Mouse (Mus musculus) heart, postnatal 25 days (tissue): ENCODE measurements around the gene Cep68. TPM values are rescaled to one million over a fixed set of nuclear protein-coding genes. Genes with fewer than 3 reads are reported as not detected.
A peak's percentile ranks its signal among the peaks of the same experiment; 100 is the strongest.
"Not testable (repeated sequence)": the region's sequence is repeated elsewhere in the genome, so short reads cannot be mapped to it uniquely, and the experiment has no call there.

Experiments
- DNase-seq: peaks from one replicate; pipeline ENCODE4 v3.0.0; 2022; ENCODE audit warnings: low spot score
- intact Hi-C: fragments of 180-260 bp; cut with DNase I; formaldehyde crosslinking; loops from one replicate; pipeline ENCODE4 v1.15.1; 2025
- total RNA-seq, 2 experiments: library from RNA; stranded (reverse); gene quantifications; 2 replicates each; pipeline ENCODE4 v1.2.3; 2021

Cep68 gene
- total RNA-seq, 2 experiments from 2014 or later, result 44.9 to 52.1 TPM

DNA sequence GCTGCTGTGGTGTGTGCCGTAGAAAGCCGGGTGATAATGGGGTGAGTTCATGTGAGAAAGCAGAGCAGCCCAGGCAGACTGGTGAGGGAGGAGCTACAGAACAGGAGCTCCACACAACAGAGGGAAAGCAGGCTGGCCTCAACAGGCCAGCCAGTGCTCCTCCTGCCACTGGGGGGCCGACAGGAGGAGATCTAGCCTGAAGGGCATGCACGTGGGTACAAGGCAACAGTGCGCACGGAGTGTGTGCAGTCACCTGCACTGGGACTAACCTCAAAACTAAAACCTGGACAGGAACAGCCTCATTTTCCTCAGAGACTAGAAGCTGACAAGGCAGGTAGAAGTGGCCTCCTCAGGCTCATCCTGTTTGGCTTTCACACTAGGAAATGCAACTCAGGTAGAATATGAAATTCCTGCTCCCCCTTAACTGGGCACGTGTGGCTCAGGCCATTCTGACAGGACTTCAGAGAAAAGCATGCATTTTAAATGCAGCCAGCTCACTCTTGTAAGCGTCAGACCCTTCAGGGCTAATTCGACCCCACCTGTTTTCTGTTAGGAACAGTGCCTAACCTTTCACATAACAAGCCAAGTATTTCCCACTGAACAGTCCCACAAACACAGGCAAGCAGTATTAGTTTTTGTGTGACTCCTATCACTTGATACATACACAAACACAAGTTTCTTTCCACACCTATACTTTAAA lies 5.9 kb downstream of the Cep68 start:
- DNase-seq, result no peak
- intact Hi-C loops, result no loop called here

GRCm38 (mm10) chr11:20242366-20243056 lies 6.7 kb downstream of the Cep68 start:
- intact Hi-C loops, result no loop called here

DNA sequence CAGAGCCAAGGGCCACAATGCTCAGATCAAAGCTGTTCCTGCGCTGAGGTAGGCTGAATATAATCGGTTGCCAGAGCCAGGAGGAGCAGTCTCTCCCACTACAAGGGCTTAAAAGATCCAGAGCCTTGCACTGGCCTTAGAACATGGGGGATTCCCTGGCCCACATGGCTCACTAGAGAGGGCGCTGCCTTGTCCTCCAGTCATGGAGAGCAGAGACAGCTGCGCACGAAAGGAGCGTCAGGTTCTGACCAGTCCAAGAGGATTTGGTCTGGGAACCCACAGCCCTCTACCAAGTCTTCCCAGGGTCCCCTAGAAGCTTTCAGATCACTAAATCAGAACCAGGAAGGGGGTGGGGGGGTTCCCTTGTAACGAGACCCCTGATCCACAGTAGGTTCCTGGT lies 7.9 kb downstream of the Cep68 start:
- intact Hi-C loops, result no loop called here
- no peak for DNase-seq

More at GRCm38 (mm10) chr11:20242366-20243056, 6.7 kb downstream of the Cep68 start:
- DNase-seq, result no peak

- intact Hi-C loops, result no loop called here
These were observed 8.9 kb downstream of the Cep68 start for GRCm38 (mm10) chr11:20240331-20240730.

DNA sequence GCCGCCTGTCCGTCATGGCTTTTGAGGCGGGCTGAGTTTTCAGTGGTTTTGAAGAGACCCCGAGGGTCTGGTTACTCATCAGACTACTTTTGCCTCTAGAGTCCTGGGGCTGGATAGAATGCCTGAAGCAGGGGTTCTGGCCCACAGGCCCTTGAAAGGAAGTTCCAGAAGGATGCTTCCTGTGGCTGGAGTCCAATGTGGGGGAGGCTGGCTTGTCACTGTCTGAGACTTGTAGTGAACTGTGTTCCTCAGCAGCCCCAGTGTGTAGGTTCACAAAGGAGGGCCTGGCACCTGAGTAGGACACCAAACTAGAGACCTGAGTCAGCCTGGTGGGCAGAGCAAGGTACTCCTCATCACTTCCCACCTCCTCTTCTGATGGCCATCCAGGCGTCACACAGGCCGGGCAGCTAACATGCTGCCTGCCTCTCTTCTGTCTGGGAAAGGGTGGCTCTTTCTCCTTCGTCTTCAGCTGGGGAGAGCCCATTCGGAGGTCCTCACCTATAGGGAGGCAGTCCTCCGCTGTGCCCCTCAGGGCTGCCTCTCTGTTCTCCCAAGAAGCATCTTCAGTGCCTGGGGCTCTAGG lies 9.9 kb downstream of the Cep68 start:
- intact Hi-C loops, result no loop called here
- DNase-seq, result no peak

More at GRCm38 (mm10) chr11:20240331-20240730, 8.9 kb downstream of the Cep68 start:
- DNase-seq, result no peak

- intact Hi-C loops, result no loop called here
- no peak for DNase-seq
These were observed 11.3 kb downstream of the Cep68 start for GRCm38 (mm10) chr11:20237976-20238375.

DNA sequence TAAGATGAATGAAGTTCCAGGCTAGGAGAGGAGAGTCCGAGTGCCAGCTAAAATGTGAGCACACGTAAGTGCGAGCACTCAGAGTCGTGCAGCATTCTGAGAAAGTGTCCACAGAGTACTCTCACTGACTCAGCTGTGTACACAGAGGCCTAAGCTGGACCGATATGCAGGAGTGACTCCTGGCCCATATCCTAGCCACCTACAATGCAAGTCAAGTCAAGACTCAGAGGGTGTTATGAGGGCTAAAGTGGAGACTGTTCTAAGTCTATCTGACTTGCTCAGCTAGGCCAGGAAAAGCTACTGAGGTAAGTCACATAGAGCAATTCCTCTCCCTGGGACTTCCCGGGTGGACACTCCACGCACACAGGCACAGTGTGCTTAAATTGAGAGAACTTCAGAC lies 12.2 kb downstream of the Cep68 start:
- DNase-seq, result no peak
- intact Hi-C loops, result no loop called here

DNA sequence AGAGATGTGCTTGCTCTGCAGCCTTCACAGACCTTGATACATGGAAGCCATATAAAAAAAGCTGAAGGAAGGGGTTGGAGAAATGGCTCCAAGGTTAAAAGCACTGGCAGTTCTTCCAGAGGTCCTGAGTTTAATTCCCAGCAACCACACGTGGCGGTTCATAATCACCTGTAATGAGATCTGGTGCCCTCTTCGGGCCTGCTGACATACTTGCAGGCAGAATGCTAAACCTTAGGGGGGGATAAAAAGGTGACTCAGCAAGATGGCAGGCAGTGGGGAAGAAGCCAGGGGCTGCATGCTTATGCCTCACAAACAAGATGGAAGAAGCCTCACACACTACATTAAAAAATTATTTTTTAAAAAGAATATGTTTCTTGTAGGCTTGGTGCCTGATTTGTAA lies 15.0 kb downstream of the Cep68 start:
- intact Hi-C loops, result no loop called here

DNA sequence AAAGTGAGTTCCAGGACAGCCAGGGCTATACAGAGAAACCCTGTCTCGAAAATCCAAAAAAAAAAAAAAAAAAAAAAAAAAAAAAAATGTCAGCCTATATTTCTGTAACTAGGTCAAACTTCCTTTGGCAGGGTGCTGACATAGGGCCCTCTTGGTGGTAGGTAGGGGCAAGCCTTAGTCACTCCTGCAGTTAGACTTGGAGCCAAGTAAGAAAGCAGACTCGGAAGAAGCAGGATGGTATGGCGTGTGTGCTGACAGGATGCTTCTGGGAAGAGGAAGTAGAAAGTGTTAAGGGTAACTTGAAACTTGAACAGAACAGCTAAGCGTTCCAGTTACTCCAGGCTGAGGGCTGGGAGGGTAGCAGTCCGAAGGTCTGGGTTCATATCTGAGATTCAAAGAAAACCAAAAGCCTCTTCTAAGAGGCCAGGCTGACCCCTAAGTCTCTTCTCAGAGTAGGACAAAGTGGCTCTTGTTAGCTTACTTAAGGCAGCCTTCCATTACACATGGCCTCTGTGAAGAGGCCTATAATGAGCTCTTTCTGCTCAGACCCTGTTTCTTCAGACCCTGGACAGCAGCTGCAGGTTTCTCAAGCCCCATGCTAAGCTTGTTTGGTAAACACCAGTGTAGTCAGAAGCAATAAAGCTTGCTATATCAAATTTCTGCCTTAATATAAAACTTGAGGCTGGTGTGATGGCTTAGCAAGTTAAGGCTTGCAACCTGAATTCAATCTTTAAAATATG lies 17.0 kb downstream of the Cep68 start:
- intact Hi-C loops, result no loop called here

More for the DNA sequence above, 15.0 kb downstream of the Cep68 start:
- DNase-seq, result no peak

GRCm38 (mm10) chr11:20231128-20231878 lies 17.9 kb downstream of the Cep68 start:
- peak; percentile 76 for DNase-seq
- intact Hi-C loops, result no loop called here

More for the DNA sequence above, 17.0 kb downstream of the Cep68 start:
- DNase-seq, result no peak

- intact Hi-C loops, result no loop called here
- no peak for DNase-seq
These were observed 18.9 kb downstream of the Cep68 start for GRCm38 (mm10) chr11:20230286-20230685.

DNA sequence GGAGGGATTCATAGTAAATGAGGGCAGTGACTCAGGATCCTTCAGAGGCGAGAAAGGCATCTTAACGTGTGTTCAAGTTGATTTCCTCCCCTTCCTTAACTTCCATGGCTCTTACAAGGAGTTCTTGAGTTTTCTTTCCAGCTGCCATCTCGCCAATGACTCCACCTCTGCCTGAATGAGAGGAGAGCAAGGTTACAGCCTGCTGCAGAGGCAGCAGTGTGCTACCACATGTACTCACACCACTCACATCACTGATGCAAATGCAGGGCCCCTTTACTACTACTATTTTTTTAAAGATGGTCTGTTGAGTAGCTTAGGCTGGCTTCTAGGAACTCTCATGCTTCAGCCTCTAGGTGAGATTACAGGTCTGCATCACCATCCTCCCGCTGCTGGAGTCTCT lies 19.9 kb downstream of the Cep68 start:
- intact Hi-C loops, result no loop called here
- DNase-seq, result no peak

DNA sequence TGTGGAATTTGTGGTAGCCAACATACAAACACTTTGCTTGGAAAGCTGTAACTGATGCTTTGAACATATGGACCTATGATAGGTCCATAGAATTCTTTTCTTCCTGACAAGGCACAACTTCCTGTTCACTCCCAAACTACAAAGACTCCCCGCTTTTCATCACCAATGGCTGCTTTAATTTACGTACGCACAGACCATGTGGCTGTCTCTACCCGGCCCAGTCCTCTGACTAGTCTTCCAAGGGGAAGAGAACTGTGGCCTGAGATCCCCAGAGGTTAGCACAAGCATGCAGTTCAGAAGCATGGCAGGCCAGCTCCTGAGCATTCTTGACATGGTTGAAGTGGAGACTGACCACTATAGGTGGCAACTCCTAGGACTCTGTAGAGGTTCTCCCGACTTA lies 20.6 kb downstream of the Cep68 start:
- no peak for DNase-seq
- intact Hi-C loops, result no loop called here

DNA sequence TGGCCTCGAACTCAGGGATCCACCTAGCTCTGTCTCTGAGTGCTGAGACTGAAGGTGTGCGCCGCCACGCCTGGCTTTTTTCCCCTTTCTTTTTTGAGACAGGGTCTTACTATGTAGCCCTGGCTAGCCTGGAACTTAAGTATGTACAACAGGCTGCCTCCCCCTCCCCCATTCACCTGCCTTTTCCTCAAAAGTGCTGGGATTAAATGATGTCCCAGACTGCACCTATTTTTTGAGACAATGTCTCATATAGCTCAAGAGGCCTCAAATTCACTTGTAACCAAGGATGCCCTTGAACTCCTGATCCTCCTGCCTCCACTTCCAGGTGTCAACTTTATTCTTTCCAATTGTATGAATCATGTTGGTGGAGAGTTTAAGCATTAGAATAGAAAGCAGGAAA lies 23.3 kb downstream of the Cep68 start:
- intact Hi-C loops, result no loop called here
- no peak for DNase-seq

GRCm38 (mm10) chr11:20224196-20224595 lies 25.0 kb downstream of the Cep68 start:
- no peak for DNase-seq
- intact Hi-C loops, result no loop called here

DNA sequence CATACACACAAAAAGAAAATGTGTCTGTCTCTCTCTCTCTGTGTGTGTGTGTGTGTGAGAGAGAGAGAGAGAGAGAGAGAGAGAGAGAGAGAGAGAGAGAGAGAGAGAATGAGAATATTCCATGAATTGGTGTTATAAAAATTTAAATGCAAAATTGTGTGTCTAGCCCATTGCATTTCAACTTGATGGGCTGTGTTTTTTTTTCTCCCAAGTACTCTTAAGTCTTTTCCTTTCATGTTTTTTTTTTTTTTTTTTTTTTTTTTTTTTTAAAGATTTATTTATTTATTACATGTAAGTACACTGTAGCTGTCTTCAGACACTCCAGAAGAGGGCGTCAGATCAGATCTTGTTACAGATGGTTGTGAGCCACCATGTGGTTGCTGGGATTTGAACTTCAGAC lies 27.6 kb downstream of the Cep68 start:
- intact Hi-C loops, DNase-seq: not testable (repeated sequence)

DNA sequence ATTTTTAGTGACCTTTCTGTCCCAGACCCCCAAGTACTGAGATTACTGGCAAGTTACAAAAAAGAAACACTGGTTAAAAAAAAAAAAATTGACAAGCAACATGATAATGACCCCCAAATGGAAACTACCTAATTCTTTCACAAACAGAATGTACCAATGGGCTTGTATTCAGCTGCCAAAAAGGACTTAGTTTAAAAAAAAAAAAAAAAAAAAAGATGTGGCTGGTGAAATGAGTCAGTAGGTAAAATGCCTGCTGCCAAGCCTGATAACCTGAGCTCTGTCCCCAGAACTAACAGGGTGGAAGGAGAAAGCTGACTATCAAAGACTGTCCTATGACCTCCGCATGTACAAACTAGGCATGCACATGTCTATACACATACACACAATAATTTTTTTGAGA lies 32.0 kb downstream of the Cep68 start:
- intact Hi-C loops, result no loop called here
- no peak for DNase-seq

DNA sequence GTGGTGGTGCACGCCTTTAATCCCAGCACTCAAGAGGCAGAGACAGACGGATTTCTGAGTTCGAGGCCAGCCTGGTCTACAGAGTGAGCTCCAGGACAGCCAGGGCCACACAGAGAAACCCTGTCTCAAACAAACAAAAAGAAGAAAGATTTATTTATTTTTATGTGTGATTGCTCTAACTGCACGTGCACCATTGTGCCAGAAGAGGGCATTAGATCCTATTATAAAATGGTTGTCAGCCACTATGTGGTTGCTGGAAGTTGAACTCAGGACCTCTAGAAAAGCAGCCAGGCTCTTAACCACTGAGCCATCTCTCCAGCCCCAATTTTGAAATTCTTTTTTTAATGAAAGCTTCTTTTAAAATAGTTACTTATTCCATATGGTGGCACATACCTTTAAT lies 32.8 kb downstream of the Cep68 start:
- intact Hi-C loops, result no loop called here
- no peak for DNase-seq

GRCm38 (mm10) chr11:20214779-20215178 lies 34.5 kb downstream of the Cep68 start:
- intact Hi-C loops, result no loop called here
- DNase-seq, result no peak

DNA sequence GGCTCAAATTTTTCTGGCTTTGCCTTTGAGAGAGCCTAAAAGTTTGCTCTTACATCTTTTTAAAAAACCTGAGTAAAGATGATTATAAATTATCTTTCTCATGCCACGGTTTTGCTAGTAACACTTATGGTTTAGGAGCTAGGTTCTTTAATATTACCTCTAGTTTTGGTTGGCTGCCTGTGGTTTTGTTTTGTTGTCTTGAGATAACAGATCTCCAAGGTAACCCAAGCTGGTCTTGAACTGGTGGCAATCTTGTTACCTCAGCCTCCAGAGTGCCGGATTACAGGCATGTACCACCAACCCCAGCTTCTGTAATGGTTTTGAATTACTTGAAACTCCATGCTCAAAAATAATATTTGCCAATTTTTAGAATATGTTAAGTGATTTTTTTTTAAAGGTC lies 37.4 kb downstream of the Cep68 start:
- intact Hi-C loops, result no loop called here

More for the DNA sequence above, 37.4 kb downstream of the Cep68 start:
- no peak for DNase-seq
